Mouse (Mus musculus): ENCODE results near the gene Arhgdib.
A peak's percentile ranks its signal among the peaks of the same experiment; 100 is the strongest.

The Arhgdib gene

DNA sequence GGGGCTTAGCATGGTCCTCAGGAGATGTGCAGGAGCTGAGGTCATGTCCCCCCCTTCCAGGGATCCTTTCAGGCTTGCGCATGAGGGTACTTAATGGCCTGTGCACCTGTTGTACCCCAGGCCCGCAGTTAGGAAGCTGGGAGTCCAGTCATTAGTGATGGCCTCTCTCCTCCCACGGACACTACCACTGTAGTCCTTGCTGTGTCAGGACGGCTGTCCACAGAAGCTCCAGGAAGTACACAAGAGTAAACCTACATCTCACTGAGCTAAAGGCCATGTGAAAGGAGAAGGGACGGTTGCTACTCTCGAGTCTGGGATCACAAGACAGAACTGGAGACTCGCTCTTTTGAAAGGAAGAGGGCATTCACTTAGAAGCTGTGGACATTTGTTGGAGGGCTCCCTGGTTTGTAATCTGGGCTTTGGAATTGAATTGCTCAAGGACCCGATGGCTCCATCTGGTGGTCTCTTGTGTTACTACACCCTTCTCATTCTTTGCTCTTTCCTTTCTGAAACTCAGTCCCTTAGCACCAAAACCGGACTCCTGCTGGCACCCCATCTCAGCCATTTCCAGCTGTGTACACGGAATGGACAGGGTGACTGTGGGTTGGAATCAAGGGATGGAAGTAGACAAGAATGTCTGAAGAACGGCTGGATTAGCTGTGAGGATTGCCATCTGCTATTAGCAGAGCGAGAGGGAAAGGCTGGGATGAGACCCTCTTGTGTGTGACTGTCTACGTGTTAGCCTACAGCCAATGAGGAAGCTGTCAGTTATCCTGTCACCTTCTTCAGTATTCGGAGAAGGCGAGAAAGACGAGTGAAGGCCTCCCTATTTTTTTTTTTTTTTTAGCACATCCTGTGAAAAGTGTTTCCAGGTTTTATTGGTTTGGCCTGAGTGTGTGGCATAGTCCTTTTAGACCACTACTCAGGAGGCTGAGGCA lies 21.1 kb downstream of the Arhgdib start:
- DNase-seq (ENCODE audit: low read depth) = peak; percentile 77

DNA sequence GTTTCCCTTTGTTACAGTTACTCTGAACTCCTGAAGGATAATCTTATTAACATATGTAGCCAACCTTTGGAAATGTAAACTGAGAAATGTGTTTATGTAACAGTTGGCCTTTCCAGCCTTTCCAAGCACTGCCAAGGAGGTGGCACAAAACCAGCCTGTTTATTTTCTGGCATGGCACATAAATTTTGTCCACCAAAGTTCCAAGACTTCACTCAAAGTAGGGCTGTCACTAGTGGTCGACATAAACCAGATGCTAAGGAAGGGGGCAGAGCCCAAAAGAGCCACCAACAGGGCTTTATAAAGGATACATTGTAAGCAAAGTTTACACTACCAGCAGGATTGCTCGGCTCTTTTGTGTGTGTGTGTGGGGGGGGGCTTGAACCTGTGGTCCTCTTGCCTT lies 23.8 kb downstream of the Arhgdib start:
- no peak for DNase-seq (ENCODE audit: low read depth)

- DNase-seq (ENCODE audit: low read depth) = no peak
These were observed 25.8 kb downstream of the Arhgdib start for GRCm38 (mm10) chr6:136915721-136916395.

- no peak for DNase-seq (ENCODE audit: low read depth)
These were observed 27.5 kb downstream of the Arhgdib start for GRCm38 (mm10) chr6:136914234-136914633.

DNA sequence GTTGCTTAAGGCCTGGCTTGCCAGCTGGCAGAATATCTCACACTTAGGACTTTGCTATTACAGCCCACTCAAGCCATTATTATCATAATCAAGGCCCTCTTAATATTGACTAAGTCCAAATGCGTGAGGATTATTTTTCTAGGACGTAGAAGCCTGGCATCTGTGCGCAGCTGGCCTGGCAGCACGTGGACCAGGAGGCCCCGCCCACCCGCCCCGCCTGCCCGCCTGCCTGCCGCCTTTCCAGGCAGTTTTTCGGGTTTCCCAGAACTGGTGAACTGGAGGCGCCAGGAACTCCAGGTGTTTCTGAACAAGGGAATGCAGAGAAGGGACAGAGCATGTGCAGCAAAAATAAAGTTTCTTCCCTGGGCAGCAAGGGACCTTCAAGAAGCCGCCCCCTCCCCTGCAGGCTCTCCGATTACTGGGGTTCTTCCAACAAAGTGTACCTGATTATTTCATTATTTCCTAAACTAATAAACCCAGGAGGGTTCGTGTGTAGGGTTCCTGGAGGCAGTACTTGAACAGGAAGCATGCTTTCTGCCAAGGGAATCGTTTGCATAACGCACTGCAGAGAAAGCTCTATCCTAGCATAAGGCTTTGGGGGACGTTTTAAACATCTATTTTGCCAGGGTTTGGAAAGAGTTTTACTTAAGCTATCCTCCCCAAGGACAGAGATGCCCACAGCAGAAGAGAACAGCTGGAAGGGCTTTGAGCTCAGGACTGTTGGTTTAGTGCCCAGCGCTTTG lies 28.1 kb downstream of the Arhgdib start:
- no peak for DNase-seq (ENCODE audit: low read depth)

DNA sequence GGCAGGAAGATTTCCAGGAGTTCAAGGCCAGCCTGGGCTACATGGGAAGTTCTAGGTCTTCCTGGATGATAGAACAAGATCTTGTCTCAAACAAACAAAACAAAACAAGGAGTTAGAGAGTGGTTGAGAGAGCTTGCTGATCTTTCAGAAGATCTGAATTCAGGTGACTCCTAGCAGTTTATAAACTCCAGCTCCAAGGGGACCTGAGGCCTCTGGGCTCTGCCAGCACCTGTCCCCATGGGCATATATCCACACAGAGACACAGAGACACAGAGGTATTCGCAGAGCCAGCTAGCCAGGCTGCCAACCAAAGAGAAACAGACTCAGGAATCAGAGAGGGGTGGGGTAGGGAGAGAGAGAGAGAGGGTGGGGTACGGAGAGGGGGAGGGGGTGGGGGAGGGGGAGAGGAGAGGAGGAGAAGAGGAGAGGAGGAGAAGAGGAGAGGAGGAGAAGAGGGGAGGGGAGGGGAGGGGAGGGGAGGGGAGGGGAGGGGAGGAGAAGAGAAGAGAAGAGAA lies 28.9 kb downstream of the Arhgdib start:
- DNase-seq (ENCODE audit: low read depth) = no peak

GRCm38 (mm10) chr6:136910247-136910890 lies 31.3 kb downstream of the Arhgdib start:
- DNase-seq (ENCODE audit: low read depth) = no peak

GRCm38 (mm10) chr6:136906937-136907293 lies 34.8 kb downstream of the Arhgdib start:
- no peak for DNase-seq (ENCODE audit: low read depth)

- no peak for DNase-seq (ENCODE audit: low read depth)
These were observed 35.3 kb downstream of the Arhgdib start for GRCm38 (mm10) chr6:136906283-136906936.

DNA sequence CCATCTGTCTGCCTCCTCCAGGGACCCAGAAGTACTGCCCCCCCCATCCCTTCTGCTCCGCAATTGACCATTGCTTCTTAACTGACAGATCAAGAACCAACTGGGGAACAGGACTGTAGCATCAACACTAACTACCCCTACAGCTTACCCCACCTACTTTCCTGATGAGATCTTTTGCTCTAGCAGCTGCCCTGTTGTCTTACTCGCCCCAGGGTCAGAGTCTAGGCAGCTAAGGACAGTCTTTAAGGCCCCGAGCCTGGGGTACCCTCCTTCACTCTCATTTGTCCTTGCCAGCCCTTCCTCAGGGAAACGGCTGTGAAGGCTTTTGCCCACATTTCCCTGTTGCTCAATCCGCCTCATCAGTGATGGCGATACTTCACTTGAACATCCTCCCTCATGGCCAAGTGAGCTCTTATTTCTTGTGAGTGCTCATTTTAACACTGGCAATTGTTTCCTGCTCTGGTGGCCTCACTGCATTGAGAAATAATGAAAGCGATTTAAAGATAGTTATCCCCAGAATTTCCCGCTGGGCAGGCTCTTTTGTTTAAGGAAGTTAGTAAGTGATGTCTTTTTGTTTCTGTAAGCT lies 37.7 kb downstream of the Arhgdib start:
- DNase-seq (ENCODE audit: low read depth) = peak; percentile 93

DNA sequence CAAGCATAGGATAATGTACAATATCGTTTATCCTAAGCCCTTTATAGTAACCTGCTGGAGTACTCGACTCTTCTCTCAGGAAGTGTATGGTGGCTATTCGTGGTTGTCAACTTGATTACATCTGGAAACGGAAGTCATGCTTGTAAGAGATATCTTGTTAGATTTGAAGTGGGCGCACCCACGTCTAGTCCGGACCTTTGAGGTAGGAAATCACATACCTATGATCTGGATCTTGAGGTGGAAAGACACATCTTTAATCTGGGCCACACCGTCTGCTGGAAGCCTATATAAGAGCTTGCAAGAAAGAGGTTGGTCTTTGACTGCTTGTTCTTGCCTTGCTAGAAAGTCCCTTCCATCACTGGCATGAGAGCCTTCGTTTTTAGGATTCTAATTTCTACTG lies 39.2 kb downstream of the Arhgdib start:
- DNase-seq (ENCODE audit: low read depth) = peak; percentile 79

GRCm38 (mm10) chr6:136901010-136901409 lies 40.7 kb downstream of the Arhgdib start:
- DNase-seq (ENCODE audit: low read depth) = peak; percentile 78

- peak; percentile 92 for DNase-seq (ENCODE audit: low read depth)
These were observed 41.2 kb downstream of the Arhgdib start for GRCm38 (mm10) chr6:136900369-136901009.

GRCm38 (mm10) chr6:136898954-136899353 lies 42.7 kb downstream of the Arhgdib start:
- DNase-seq (ENCODE audit: low read depth) = peak; percentile 61

- DNase-seq (ENCODE audit: low read depth) = peak; percentile 55
These were observed 43.5 kb downstream of the Arhgdib start for GRCm38 (mm10) chr6:136898222-136898621.

- DNase-seq (ENCODE audit: low read depth) = no peak
These were observed 43.9 kb downstream of the Arhgdib start for GRCm38 (mm10) chr6:136897789-136898188.

DNA sequence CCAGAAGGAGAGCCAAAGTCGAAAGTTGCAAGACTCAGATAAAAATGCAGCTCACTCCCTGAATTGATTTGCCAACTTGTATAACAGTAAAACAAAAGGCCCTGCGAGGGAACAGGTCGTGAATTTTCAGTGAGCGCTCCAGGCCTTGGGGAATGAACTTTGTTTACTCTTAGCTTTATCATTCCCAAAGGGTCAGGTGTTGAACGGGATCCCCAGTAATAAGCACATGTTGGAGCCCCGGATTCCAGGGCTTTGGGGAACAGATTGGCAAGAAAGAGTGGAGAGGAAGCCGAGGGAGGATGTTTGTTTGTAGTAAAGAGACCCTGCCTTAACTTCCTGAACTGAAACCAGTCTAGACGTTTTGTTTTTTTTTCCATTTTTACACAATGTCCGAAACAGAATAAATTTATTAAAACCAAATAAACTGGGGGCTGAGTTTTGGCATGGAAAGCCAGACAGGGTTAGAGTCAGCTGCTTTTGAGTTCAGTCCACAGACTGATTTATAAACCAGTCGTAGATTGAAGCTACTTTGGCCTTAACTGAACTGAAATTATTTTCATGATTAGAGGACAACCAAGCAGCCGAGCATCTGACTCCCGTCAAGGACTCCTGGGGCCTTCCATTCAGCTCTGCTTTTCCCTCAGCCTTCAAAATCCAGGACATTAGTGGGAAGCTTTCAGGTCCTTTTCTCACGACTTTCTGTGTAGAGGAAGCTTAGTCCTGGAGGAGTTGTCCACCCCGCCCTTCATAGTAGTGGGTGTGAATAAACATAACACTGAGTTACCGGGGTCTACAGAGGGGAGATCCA lies 47.0 kb downstream of the Arhgdib start:
- no peak for DNase-seq (ENCODE audit: low read depth)

DNA sequence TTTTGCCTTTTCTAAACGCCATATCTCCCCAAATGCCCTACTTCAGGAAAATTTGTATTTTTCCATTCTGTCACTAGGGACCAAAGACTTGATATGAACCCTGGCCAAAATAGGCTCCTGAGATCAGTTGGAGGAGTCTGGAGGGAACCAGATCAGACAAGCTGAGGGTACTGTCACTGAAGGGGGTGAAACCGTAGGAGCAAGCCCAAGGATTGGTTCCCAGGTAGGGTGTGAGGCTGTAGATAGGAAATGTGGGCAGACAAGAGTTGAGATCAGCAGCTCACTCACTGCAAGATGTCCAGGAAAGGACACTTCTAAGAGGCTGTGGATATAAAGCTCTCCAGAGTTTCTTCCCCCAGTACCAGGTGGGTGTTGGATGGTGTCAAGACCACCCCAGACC lies 49.7 kb downstream of the Arhgdib start:
- no peak for DNase-seq (ENCODE audit: low read depth)

DNA sequence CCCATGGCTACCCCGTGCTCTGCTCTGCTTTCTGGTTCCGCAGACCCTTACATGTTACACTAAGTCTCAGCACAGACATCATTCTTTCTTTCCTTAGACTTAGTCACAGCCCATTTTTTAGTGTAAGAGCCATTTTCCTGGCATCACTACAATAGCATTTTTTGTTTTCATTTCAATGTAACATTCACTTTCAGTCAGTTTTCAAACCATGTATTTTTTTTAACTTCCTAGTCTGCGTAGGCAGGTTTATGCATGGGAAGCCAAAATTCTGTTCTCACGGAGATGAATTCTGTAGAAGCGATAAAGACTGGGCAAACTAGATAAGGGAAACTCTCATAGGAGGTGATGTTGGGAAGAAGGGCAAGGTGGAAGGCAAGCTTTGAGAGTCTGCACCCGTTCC lies 52.1 kb downstream of the Arhgdib start:
- DNase-seq (ENCODE audit: low read depth) = no peak

DNA sequence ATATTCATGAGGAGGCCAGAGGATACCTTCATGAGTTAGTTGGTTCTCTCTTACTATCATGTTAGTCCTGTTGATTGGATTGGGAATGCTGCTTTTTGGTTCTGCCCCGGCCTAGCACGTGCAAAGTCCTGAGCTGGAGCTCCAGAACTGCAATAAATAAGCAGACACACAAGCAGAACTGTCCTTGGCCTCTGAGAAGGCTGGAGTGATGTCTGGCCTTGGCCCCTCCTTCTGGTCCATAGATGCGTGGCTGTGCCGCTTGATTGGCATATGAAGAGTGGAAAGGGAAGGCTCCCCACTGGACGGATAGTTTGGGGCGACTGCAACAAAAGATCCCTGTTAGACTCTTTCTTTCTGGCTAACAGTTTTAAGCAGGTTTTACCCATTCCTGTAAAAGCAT lies 52.6 kb downstream of the Arhgdib start:
- no peak for DNase-seq (ENCODE audit: low read depth)
